Mouse (Mus musculus) lung, postnatal 0 days (tissue): ENCODE measurements at regions not wholly inside any gene's neighbourhood (a gene's known extent, or its start where the extent isn't known, plus 50 kb on each side); places are given as distances from the start of the nearest gene placed in this dataset.

Source experiments
- CTCF ChIP-seq: IDR thresholded peaks from 2 replicates; pipeline ENCODE4 v1.5.1; 2016; ENCODE audit warnings: antibody characterized with exemption, mild to moderate bottlenecking
- EP300 ChIP-seq: IDR thresholded peaks from 2 replicates; pipeline ENCODE4 v1.6.1; 2016; ENCODE audit warnings: antibody characterized with exemption, mild to moderate bottlenecking, control low read depth

DNA sequence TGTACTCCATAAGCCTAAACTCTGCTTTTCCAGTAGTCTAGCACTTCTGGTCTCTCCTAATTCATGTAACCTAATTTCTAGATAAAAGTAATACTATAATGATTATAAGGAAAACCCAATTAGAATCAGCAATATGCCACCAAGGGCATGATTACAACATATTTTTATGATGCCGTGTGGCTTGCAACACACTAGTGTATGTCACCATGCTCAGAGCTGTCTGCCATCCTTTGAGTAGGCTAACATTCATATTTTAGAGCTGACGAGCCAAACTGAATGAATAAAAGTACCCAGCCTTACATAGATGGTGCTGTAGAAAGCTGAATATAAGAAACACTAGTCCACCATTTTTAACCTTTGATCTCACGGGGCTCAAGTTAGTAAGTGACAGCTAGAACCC, 116.0 kb upstream of the Fat1 start:
- TF ChIP-seq CTCF (no peak), EP300 (no peak)
